Mouse (Mus musculus): ENCODE results near the gene Abo. TPM values are rescaled to one million over a fixed set of nuclear protein-coding genes. Genes with fewer than 3 reads are reported as not detected.

Abo gene
- polyA plus RNA-seq, 1 experiment from 2014 or later: not detected

DNA sequence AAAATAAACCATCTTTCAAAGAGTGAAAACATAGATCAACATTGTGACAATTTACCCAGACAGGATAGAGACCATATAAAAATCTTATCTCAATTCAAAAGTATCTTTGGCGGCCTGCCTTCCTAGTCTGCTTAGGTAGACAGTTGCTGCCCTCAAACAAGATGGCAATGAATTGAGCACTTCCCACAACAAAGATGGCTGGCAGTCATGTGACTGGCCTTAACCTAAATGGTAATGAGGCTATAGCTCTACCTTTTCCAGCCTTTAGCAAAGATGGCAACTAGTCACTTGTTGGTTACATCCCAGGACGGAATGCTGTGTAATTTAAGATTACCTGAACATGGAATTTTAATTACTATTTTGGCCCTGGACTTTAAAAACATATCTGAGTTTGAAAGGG, 32.3 kb downstream of the Abo start:
- Histone ChIP-seq H3K4me1 (no peaks in the 10 kb centered on the region), H3K9me3 (replicated peaks) (no peaks in the 10 kb centered on the region), H3K4me2 (no peak overlapping the region), H3K27me3 (no peaks in the 10 kb centered on the region), H3K4me3 (replicated peaks) (no peak overlapping the region), H3K36me3 (no peaks in the 10 kb centered on the region), H3K27ac (no peak overlapping the region), H3K9ac (no peak overlapping the region)
- 87% methylated on average over 2 of the region's 2 CpGs for WGBS
- ATAC-seq (replicated peaks; ENCODE audit: low FRiP score): no peak

DNA sequence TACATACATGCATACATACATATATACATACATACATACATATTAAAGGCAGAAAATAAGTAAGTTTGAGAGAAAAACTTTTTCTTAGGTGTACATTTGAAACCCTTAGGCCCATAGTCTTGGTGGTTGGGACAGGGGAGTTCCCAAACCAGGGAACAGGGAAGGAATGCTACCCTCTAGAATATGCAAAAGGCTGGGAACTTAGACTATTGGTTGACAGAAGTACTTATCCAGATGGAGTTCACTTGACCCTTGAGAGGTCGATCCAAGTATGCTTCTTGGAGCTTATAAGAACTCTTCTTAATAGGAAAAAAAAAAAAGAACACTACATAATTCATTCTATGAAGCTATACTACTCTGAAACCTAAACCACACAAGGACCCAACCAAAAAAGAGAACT, 36.7 kb downstream of the Abo start:
- 92% methylated on average over 1 of the region's 1 CpGs for WGBS
- no peaks in the 10 kb centered on the region for H3K4me1 ChIP-seq
- no peak for ATAC-seq (replicated peaks; ENCODE audit: low FRiP score)

DNA sequence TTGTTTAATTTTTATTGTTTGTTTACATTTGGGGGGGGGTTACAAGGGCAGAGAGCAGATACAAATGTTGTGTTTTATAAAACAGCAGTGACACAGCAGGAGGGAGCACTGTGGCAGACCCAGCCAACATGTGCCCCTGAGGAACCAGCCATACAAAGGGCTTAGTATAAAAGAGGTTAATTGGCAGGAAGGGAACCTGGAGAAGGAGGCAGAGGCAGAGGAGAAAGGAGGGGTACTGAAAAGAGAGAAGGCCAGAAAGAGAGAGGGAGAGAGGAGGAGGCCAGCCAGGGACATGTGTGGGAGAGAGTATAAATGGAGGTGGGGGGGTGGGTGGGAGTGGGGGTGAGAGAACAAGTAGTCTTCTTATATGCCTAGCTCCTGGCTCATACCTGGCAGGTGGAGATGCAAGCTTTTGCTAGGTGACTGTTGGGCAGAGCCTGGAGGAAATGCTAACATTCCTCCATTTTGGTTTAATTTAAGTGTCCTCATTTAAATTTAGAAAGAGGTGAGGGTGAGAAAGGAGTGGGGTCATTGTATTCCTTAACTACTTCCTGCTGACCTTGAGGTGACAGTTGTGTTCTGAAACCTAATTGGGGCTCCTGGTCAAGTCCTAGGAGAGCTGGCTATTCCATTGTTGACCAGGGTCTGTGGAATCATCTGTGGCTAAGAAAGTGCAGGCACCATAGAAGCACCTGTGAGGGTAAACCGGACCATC, 37.4 kb downstream of the Abo start:
- no peak overlapping the region for H3K4me3 ChIP-seq (replicated peaks)
- H3K9ac ChIP-seq: no peak overlapping the region
- H3K27me3 ChIP-seq: no peaks in the 10 kb centered on the region
- 91% methylated on average over 1 of the region's 1 CpGs for WGBS
- no peaks in the 10 kb centered on the region for H3K36me3 ChIP-seq
- ATAC-seq (replicated peaks; ENCODE audit: low FRiP score): no peak
- H3K27ac ChIP-seq: no peak overlapping the region
- no peak overlapping the region for H3K4me2 ChIP-seq
- H3K4me1 ChIP-seq: no peaks in the 10 kb centered on the region
- H3K9me3 ChIP-seq (replicated peaks): no peaks in the 10 kb centered on the region

More for the DNA sequence above, 36.7 kb downstream of the Abo start:
- Histone ChIP-seq H3K36me3 (no peaks in the 10 kb centered on the region), H3K4me2 (no peak overlapping the region), H3K27me3 (no peaks in the 10 kb centered on the region), H3K27ac (no peak overlapping the region), H3K9ac (no peak overlapping the region), H3K4me3 (replicated peaks) (no peak overlapping the region), H3K9me3 (replicated peaks) (no peaks in the 10 kb centered on the region)

Other genes starting within 250 kb of the Abo start
- gene Fam69b, start 236.5 kb downstream of the Abo start, polyA plus RNA-seq (2015; fragmentation: Nextera tagmentation; extraction: Ambion mirVana): 32.9 and 33.1 TPM in 2 replicates
- not detected in 2 replicates for gene Lcn4, start 193.7 kb downstream of the Abo start, polyA plus RNA-seq (2015; fragmentation: Nextera tagmentation; extraction: Ambion mirVana)
- gene Surf6, start 37.9 kb upstream of the Abo start, polyA plus RNA-seq (2015; fragmentation: Nextera tagmentation; extraction: Ambion mirVana): 31.2 and 31.5 TPM in 2 replicates
- 56.0 and 59.0 TPM in 2 replicates for gene Med22, start 45.7 kb upstream of the Abo start, polyA plus RNA-seq (2015; fragmentation: Nextera tagmentation; extraction: Ambion mirVana)
- gene Rpl7a, start 45.8 kb upstream of the Abo start, polyA plus RNA-seq (2015; fragmentation: Nextera tagmentation; extraction: Ambion mirVana): 640 and 684 TPM in 2 replicates
- 45.4 and 46.4 TPM in 2 replicates for gene Surf2, start 51.4 kb upstream of the Abo start, polyA plus RNA-seq (2015; fragmentation: Nextera tagmentation; extraction: Ambion mirVana)
- gene Surf1, start 51.6 kb upstream of the Abo start, polyA plus RNA-seq (2015; fragmentation: Nextera tagmentation; extraction: Ambion mirVana): 55.2 and 58.1 TPM in 2 replicates
- 224 and 227 TPM in 2 replicates for gene Surf4, start 68.9 kb upstream of the Abo start, polyA plus RNA-seq (2015; fragmentation: Nextera tagmentation; extraction: Ambion mirVana)
- 0.08 TPM in 1 of 2 replicates, not detected in the other for gene Stkld1, start 69.1 kb upstream of the Abo start, polyA plus RNA-seq (2015; fragmentation: Nextera tagmentation; extraction: Ambion mirVana)
- 49.7 and 50.1 TPM in 2 replicates for gene Rexo4, start 99.4 kb upstream of the Abo start, polyA plus RNA-seq (2015; fragmentation: Nextera tagmentation; extraction: Ambion mirVana)
- 0.06 and 0.26 TPM in 2 replicates for gene Adamts13, start 108.4 kb upstream of the Abo start, polyA plus RNA-seq (2015; fragmentation: Nextera tagmentation; extraction: Ambion mirVana)
- 61.0 and 66.1 TPM in 2 replicates for gene Cacfd1, start 144.9 kb upstream of the Abo start, polyA plus RNA-seq (2015; fragmentation: Nextera tagmentation; extraction: Ambion mirVana)
- 0.31 and 0.96 TPM in 2 replicates for gene Slc2a6, start 163.0 kb upstream of the Abo start, polyA plus RNA-seq (2015; fragmentation: Nextera tagmentation; extraction: Ambion mirVana)
- gene Mymk, start 207.2 kb upstream of the Abo start, polyA plus RNA-seq (2015; fragmentation: Nextera tagmentation; extraction: Ambion mirVana): 3.4 and 5.3 TPM in 2 replicates
- gene Adamtsl2, start 214.4 kb upstream of the Abo start, polyA plus RNA-seq (2015; fragmentation: Nextera tagmentation; extraction: Ambion mirVana): 1.3 and 1.7 TPM in 2 replicates